ENCODE assay signal across 11 mouse cellular contexts in the genomic region with DNA sequence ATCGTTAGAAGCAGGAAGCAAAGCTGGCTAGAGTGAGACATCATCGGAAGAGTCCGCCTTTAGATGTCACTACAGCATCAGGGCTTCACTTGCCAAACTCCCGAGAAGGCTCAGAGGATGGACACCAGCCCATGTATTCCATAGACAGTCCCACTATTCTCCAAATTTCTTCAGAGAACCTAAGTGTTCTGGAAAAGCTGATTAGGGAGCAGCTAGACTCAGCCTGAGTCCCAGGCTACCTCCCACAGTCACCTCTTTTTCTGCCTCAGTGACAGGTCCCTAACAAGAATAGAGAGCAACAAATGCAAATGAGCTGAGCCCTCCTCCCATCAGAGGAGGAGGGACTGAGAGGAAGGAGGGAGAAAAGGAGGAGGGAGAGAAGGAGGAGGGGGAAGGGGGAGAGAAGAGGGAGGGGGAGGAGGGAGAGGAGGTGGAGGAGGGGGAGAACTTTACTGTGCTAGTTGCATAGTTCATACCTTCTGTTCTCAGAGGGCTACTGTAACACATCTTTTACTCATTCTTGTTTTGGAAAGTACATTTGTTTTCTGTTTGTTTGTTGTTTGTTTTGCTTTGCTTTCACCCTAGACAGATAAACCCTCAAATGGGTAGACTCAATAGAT.
A peak's percentile ranks its signal among the peaks of the same experiment; 100 is the strongest.
DNase-seq lines count a peak whose midpoint lies in the region; ATAC-seq and TF ChIP-seq lines count a peak whose summit lies in the region.
"Had no signal": no experiment of that assay in that cellular context is flagged by ENCODE, and none has a peak within 500 bp of the region (broad histone marks: within the 10 kb centered on the region; RNA-seq: fewer than 3 reads in every experiment).

No protein-coding gene starts in this region.

- peak; percentile 56 for TF ChIP-seq CTCF in stomach, postnatal 0 days (IDR thresholded peaks at IDR 0.05; ENCODE audit: low read depth)

- WGBS in hindbrain, embryonic 15.5 days, result 12% methylated on average over 4 of the region's 4 CpGs
- WGBS in stomach, postnatal 0 days, result 30% methylated on average over 4 of the region's 4 CpGs

- H3K4me2 ChIP-seq in hindbrain, embryonic 15.5 days, result peak overlapping the region; percentile 23; the same call in 1 of the 2 replicates
- no peak overlapping the region for H3K4me2 ChIP-seq in stomach, postnatal 0 days (replicated peaks; ENCODE audit: low read depth)
- H3K4me2 ChIP-seq: embryonic facial prominence, embryonic 15.5 days; heart, embryonic 15.5 days had no signal

- peaks cover 2% of the 10 kb centered on the region; the same call in 1 of the 2 replicates for H3K27me3 ChIP-seq in hindbrain, embryonic 15.5 days
- H3K27me3 ChIP-seq in stomach, postnatal 0 days (ENCODE audit: control insufficient read depth, insufficient read depth, low read length), result no peaks in the 10 kb centered on the region
- H3K27me3 ChIP-seq: embryonic facial prominence, embryonic 15.5 days; heart, embryonic 15.5 days; megakaryocyte, embryonic 14.5 days had no signal

- no peaks in the 10 kb centered on the region for H3K36me3 ChIP-seq in hindbrain, embryonic 15.5 days
- H3K36me3 ChIP-seq in stomach, postnatal 0 days (ENCODE audit: control insufficient read depth, insufficient read depth, low read length), result no peaks in the 10 kb centered on the region
- H3K36me3 ChIP-seq: embryonic facial prominence, embryonic 15.5 days; heart, embryonic 15.5 days had no signal

- peaks cover 14% of the 10 kb centered on the region for H3K4me1 ChIP-seq in hindbrain, embryonic 15.5 days (replicated peaks)
- H3K4me1 ChIP-seq in stomach, postnatal 0 days (replicated peaks; ENCODE audit: control insufficient read depth, insufficient read depth), result no peaks in the 10 kb centered on the region
- H3K4me1 ChIP-seq: megakaryocyte, embryonic 14.5 days had no signal

- H3K9ac ChIP-seq in hindbrain, embryonic 15.5 days, result no peak overlapping the region
- no peak overlapping the region for H3K9ac ChIP-seq in stomach, postnatal 0 days (ENCODE audit: low read length)
- H3K9ac ChIP-seq: embryonic facial prominence, embryonic 15.5 days; heart, embryonic 15.5 days had no signal

- TF ChIP-seq EP300 in stomach, postnatal 0 days (optimal IDR thresholded peaks at IDR 0.05), result no peak

- intact Hi-C loops in heart, postnatal 10 days (cut with DNase I), result loop anchor here (10.0 kb wide), 2 partner anchors 964 to 1424 kb away; partner anchors contain the start of gene Pou3f3
- intact Hi-C loops in heart, postnatal 25 days (cut with DNase I), result no loop called here

- H3K27ac ChIP-seq in hindbrain, embryonic 15.5 days (replicated peaks), result no peak overlapping the region
- no peak overlapping the region for H3K27ac ChIP-seq in stomach, postnatal 0 days (replicated peaks)
- H3K27ac ChIP-seq: embryonic facial prominence, embryonic 15.5 days; heart, embryonic 15.5 days had no signal

- H3K9me3 ChIP-seq in hindbrain, embryonic 15.5 days, result no peaks in the 10 kb centered on the region
- no peaks in the 10 kb centered on the region for H3K9me3 ChIP-seq in stomach, postnatal 0 days (ENCODE audit: control insufficient read depth, low read length)
- H3K9me3 ChIP-seq: embryonic facial prominence, embryonic 15.5 days; heart, embryonic 15.5 days; megakaryocyte, embryonic 14.5 days had no signal

- ATAC-seq in hindbrain, embryonic 15.5 days (ENCODE audit: low FRiP score, low read depth), result peak; percentile 55; the same call in 1 of the 2 replicates
- no peak for ATAC-seq in stomach, postnatal 0 days (ENCODE audit: low FRiP score, low TSS enrichment)

- H3K4me3 ChIP-seq in hindbrain, embryonic 15.5 days, result no peak overlapping the region
- no peak overlapping the region for H3K4me3 ChIP-seq in stomach, postnatal 0 days (ENCODE audit: low read depth, low read length)
- H3K4me3 ChIP-seq: embryonic facial prominence, embryonic 15.5 days; heart, embryonic 15.5 days; megakaryocyte, embryonic 14.5 days had no signal

- peak; percentile 5 to 21 for DNase-seq in heart, postnatal 10 days
- no peak for DNase-seq in heart, postnatal 25 days (ENCODE audit: low spot score)
- DNase-seq in right cerebral cortex, postnatal 10 days (ENCODE audit: low spot score in 2 of 2), result peak; percentile 47 to 58
- DNase-seq in right cerebral cortex, adult 18-20 months, result no peak
- DNase-seq in stomach, postnatal 0 days (ENCODE audit: low spot score), result no peak
- DNase-seq in urinary bladder, postnatal 10 days (ENCODE audit: low spot score), result no peak
- no peak for DNase-seq in cerebellum, postnatal 4 days (ENCODE audit: low spot score in 2 of 2)

Comparison
In these comparisons a context has a peak if more than half of its experiments do, and no peak if none do; other contexts are left out.
1. DNase-seq: peak in heart, postnatal 10 days (2 of 2) and right cerebral cortex, postnatal 10 days (2 of 2); none in heart, postnatal 25 days (single experiment), right cerebral cortex, adult 18-20 months (single experiment), stomach, postnatal 0 days (single experiment), urinary bladder, postnatal 10 days (single experiment) and cerebellum, postnatal 4 days (0 of 2).